Mouse (Mus musculus) hindbrain, postnatal 0 days (tissue): Measurements from ENCODE around the gene Surf2. TPM values are rescaled to one million over a fixed set of nuclear protein-coding genes. Genes with fewer than 3 reads are reported as not detected.

Experiments used
- ATAC-seq: fragments of 200-750 bp; cut with Nextera tagmentation; 2 replicates; pipeline ENCODE4 v1.8.0; 2017; ENCODE audit warnings: mild to moderate bottlenecking, moderate TSS enrichment, moderate library complexity
- DNase-seq: peaks from one replicate; pipeline ENCODE4 v3.0.0-alpha.2; 2015; ENCODE audit warnings: low spot score
- H3K27ac ChIP-seq: fragments of 300-500 bp; sonication (generic); 2 replicates; pipeline ENCODE4 v1.5.1; 2014; ENCODE audit warnings: mild to moderate bottlenecking
- H3K27me3 ChIP-seq: fragments of 300-500 bp; sonication (generic); 2 replicates; pipeline ENCODE4 v1.6.1; 2014; ENCODE audit warnings: low read length, mixed read lengths; ENCODE audit not compliant: insufficient read depth
- H3K36me3 ChIP-seq: fragments of 300-500 bp; sonication (generic); 2 replicates; pipeline ENCODE4 v1.6.1; 2014; ENCODE audit warnings: low read length, mixed read lengths; ENCODE audit not compliant: insufficient read depth
- H3K4me1 ChIP-seq: fragments of 300-500 bp; sonication (generic); 2 replicates; pipeline ENCODE4 v1.6.1; 2014; ENCODE audit warnings: antibody characterized with exemption, low read length, mixed read lengths; ENCODE audit not compliant: insufficient read depth
- H3K4me2 ChIP-seq: fragments of 300-500 bp; sonication (generic); 2 replicates; pipeline ENCODE4 v1.6.1; 2014; ENCODE audit warnings: low read depth, mild to moderate bottlenecking, low read length, moderate library complexity, mixed read lengths
- H3K4me3 ChIP-seq: fragments of 300-500 bp; sonication (generic); 2 replicates; pipeline ENCODE4 v1.5.1; 2014; ENCODE audit warnings: low read length
- H3K9ac ChIP-seq: fragments of 300-500 bp; sonication (generic); replicated peaks from 2 replicates; pipeline ENCODE4 v1.6.1; 2014; ENCODE audit warnings: mild to moderate bottlenecking, low read length, moderate library complexity, mixed read lengths
- H3K9me3 ChIP-seq: fragments of 300-500 bp; sonication (generic); 2 replicates; pipeline ENCODE4 v1.6.1; 2016; ENCODE audit warnings: low read length, mixed read lengths
- CTCF ChIP-seq: IDR thresholded peaks from 2 replicates; pipeline ENCODE4 v1.5.1; 2016; ENCODE audit warnings: antibody characterized with exemption, control low read depth, low read depth
- WGBS: fragments of 180-500 bp; shearing (Covaris S2); extraction: QIAGEN DNeasy Blood & Tissue Kit; methylation state at CpG from one replicate; pipeline ENCODE4 v1.1.7; 2014; 5-methylcytosine and 5-hydroxymethylcytosine counted together
- polyA plus RNA-seq: library from polyadenylated mRNA; unstranded; fragments of >200 nt; fragmentation: Nextera tagmentation; extraction: Ambion mirVana; gene quantifications from 2 replicates; pipeline ENCODE4 v1.2.1, GENCODE M21; 2015
- total RNA-seq: library from RNA; depleted of rRNA; stranded (reverse); fragments of >200 nt; gene quantifications from 2 replicates; pipeline ENCODE4 v1.2.3, GENCODE M21; 2014

Gene Surf2
- total and polyA plus RNA-seq, 2 experiments from 2014 or later: 24.4 to 54.6 TPM

DNA sequence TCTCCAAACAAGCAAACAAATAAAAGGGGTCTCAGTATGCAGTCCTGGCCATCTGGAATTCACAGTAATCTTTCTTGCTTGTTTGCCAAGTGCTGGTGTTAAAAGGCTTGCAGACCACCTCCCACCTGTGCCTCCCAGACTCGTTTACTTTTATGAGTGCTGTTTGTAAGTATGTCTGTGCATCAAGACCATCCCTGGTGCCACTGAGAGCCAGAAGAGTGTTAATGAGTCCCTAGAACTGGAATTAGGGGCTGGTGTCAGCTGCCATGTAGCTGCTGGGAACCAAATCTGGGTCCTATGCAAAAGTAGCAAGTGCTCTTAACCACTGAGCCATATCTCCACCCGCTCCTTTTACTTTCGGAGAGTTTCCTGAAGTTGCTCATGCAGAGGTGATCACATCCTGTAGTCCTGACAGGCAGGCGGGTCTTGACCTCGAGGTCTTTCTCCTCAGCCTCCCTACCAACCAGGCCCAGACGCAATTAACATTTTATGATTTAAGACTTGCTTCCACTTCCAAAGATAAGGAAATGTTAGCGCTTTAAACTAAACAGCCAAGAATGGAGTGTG lies 14.2 kb upstream of the Surf2 start:
- peaks cover 12% of the 10 kb centered on the region for H3K4me1 ChIP-seq
- peak overlapping the region; percentile 89; the same call in 1 of the 2 replicates for H3K27ac ChIP-seq
- H3K4me3 ChIP-seq: peak overlapping the region; percentile 76
- TF ChIP-seq CTCF: no peak
- ATAC-seq (no peak), DNase-seq (no peak)
- peak overlapping the region; percentile 78 for H3K9ac ChIP-seq
- H3K9me3 ChIP-seq: no peaks in the 10 kb centered on the region
- peak overlapping the region; percentile 86 for H3K4me2 ChIP-seq
- no peaks in the 10 kb centered on the region for H3K27me3 ChIP-seq
- peaks cover 41% of the 10 kb centered on the region for H3K36me3 ChIP-seq
- 14% methylated on average over 7 of the region's 7 CpGs for WGBS

DNA sequence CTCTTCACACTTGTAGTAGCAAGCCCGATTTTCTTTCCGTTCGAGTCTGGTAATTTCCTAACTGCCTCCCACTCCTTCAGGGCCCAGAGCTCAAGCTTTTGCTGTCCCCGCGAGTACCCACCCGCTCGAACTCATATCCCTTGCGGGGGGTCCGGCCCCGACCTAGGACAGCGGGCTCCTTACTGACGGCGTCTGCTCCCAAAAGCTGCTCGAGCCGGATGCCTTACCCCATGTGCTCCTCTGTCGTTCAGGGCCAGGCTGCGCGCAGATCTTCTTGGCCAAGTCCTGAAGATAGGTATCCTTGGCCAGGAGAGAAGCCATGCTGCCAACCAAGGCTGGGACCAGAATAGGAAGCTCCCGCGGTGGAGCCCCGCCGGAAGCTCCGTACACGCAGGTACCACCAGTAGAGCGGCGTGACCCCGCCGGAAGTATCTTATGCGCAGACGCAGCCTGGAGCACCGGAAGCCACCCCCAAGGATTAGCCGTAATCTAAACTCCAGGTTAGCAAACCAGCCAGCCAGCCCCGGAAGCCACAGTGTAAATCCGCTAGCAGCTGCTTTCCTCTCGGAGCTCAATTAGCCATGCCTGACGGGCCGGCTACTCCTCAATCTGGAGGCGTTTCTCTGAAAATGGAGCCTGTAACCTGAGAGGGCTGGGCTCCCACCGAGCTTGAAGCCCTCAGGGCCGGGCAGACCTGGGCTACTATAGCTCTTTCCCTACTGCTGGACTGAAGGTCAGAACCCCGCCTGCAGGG lies 13.5 kb upstream of the Surf2 start, which contains the start of gene Surf6:
Gene Surf6 (minus strand): TSS at position 413 of the 754 bp plus-strand sequence.
- peaks cover 38% of the 10 kb centered on the region for H3K36me3 ChIP-seq
- peak within 1 kb of the TSS; percentile 78 for H3K9ac ChIP-seq

GRCm38 (mm10) chr2:26903311-26903710 lies 12.9 kb upstream of the Surf2 start:
- H3K36me3 ChIP-seq: peaks cover 34% of the 10 kb centered on the region
- H3K27me3 ChIP-seq: no peaks in the 10 kb centered on the region
- TF ChIP-seq CTCF: no peak
- ATAC-seq: no peak
- WGBS: 6% methylated on average over 7 of the region's 7 CpGs
- DNase-seq: no peak
- peak overlapping the region; percentile 89 for H3K27ac ChIP-seq
- H3K4me2 ChIP-seq: peak overlapping the region; percentile 86
- H3K9me3 ChIP-seq: no peaks in the 10 kb centered on the region
- H3K9ac ChIP-seq: peak overlapping the region; percentile 78
- peak overlapping the region; percentile 76 for H3K4me3 ChIP-seq
- peaks cover 12% of the 10 kb centered on the region for H3K4me1 ChIP-seq

More for the DNA sequence above, 13.5 kb upstream of the Surf2 start, which contains the start of gene Surf6:
- WGBS: under 1% methylated on average over 41 of the region's 41 CpGs
- peak within 1 kb of the TSS; percentile 76 for H3K4me3 ChIP-seq
- H3K9me3 ChIP-seq: no peaks in the 10 kb centered on the region
- TF ChIP-seq CTCF: 0 out of 2 replicates have a peak, but pooled peaks have one; percentile 2
- H3K27ac ChIP-seq: peak within 1 kb of the TSS; percentile 89
- H3K4me1 ChIP-seq: peaks cover 12% of the 10 kb centered on the region
- ATAC-seq: peak; percentile 96
- H3K27me3 ChIP-seq: no peaks in the 10 kb centered on the region
- DNase-seq: peak; percentile 98
- H3K4me2 ChIP-seq: peak within 1 kb of the TSS; percentile 86

GRCm38 (mm10) chr2:26905936-26906335 lies 10.2 kb upstream of the Surf2 start:
- H3K27ac ChIP-seq: no peak overlapping the region
- H3K4me2 ChIP-seq: no peak overlapping the region
- 92% methylated on average over 2 of the region's 2 CpGs for whole genome bisulfite sequencing
- peaks cover 20% of the 10 kb centered on the region for H3K36me3 ChIP-seq
- DNase-seq (no peak), ATAC-seq (no peak)
- H3K27me3 ChIP-seq: no peaks in the 10 kb centered on the region
- no peak overlapping the region for H3K9ac ChIP-seq
- no peak for TF ChIP-seq CTCF
- no peak overlapping the region for H3K4me3 ChIP-seq
- peaks cover 22% of the 10 kb centered on the region for H3K4me1 ChIP-seq
- H3K9me3 ChIP-seq: no peaks in the 10 kb centered on the region

GRCm38 (mm10) chr2:26906431-26906830 lies 9.7 kb upstream of the Surf2 start:
- TF ChIP-seq CTCF: no peak
- peaks cover 20% of the 10 kb centered on the region for H3K36me3 ChIP-seq
- 94% methylated on average over 3 of the region's 3 CpGs for WGBS
- ATAC-seq: no peak
- no peaks in the 10 kb centered on the region for H3K27me3 ChIP-seq
- no peak overlapping the region for H3K9ac ChIP-seq
- H3K4me3 ChIP-seq: no peak overlapping the region
- H3K4me2 ChIP-seq: no peak overlapping the region
- peaks cover 22% of the 10 kb centered on the region for H3K4me1 ChIP-seq
- DNase-seq: no peak
- H3K27ac ChIP-seq: no peak overlapping the region
- H3K9me3 ChIP-seq: no peaks in the 10 kb centered on the region

- peak; percentile 84 for TF ChIP-seq CTCF
- WGBS: 51% methylated on average over 4 of the region's 4 CpGs
- H3K9me3 ChIP-seq: no peaks in the 10 kb centered on the region
- no peak for ATAC-seq
- DNase-seq: peak; percentile 61
- no peak overlapping the region for H3K9ac ChIP-seq
- peaks cover 20% of the 10 kb centered on the region for H3K36me3 ChIP-seq
- H3K4me1 ChIP-seq: peaks cover 17% of the 10 kb centered on the region
- H3K4me3 ChIP-seq: no peak overlapping the region
- H3K4me2 ChIP-seq: no peak overlapping the region
- H3K27ac ChIP-seq: no peak overlapping the region
- no peaks in the 10 kb centered on the region for H3K27me3 ChIP-seq
Observed at GRCm38 (mm10) chr2:26907109-26907508, 9.1 kb upstream of the Surf2 start.
